Mouse (Mus musculus): ENCODE results near the gene Vmn1r176. TPM values are rescaled to one million over a fixed set of nuclear protein-coding genes. Genes with fewer than 3 reads are reported as not detected.

The Vmn1r176 gene
- not detected for polyA plus RNA-seq (2017; shearing (Covaris generic))

GRCm38 (mm10) chr7:23837272-23837671 is at the start of gene Vmn1r176:
TSS of gene Vmn1r176 (minus strand) at chr7:23837372.

GRCm38 (mm10) chr7:23866349-23866748 is 29.2 kb upstream of the Vmn1r176 start, which contains the start of gene Vmn1r177:
TSS of gene Vmn1r177 (minus strand) at chr7:23866449.

GRCm38 (mm10) chr7:23810543-23810942 is 26.6 kb downstream of the Vmn1r176 start, which contains the start of gene Vmn1r175:
TSS of gene Vmn1r175 (minus strand) at chr7:23810643.

Other genes starting within 250 kb of the Vmn1r176 start
- not detected for gene Vmn1r170, start 231.2 kb downstream of the Vmn1r176 start, polyA plus RNA-seq (2017; shearing (Covaris generic))
- gene Vmn1r171, start 206.7 kb downstream of the Vmn1r176 start, polyA plus RNA-seq (2017; shearing (Covaris generic)), result not detected
- not detected for gene Vmn1r172, start 179.1 kb downstream of the Vmn1r176 start, polyA plus RNA-seq (2017; shearing (Covaris generic))
- not detected for gene Vmn1r173, start 136.7 kb downstream of the Vmn1r176 start, polyA plus RNA-seq (2017; shearing (Covaris generic))
- under 1 TPM in 1 of 2 experiments, not detected in 1; 0.15 TPM for gene Vmn1r174, start 85.1 kb downstream of the Vmn1r176 start, polyA plus RNA-seq (2017; shearing (Covaris generic))
- not detected for gene Vmn1r175, start 26.7 kb downstream of the Vmn1r176 start, polyA plus RNA-seq (2017; shearing (Covaris generic))
- not detected for gene Vmn1r177, start 29.1 kb upstream of the Vmn1r176 start, polyA plus RNA-seq (2017; shearing (Covaris generic))
- gene Vmn1r178, start 54.6 kb upstream of the Vmn1r176 start, polyA plus RNA-seq (2017; shearing (Covaris generic)), result not detected
- under 1 TPM in 1 of 2 experiments, not detected in 1; 0.09 TPM for gene Vmn1r179, start 89.6 kb upstream of the Vmn1r176 start, polyA plus RNA-seq (2017; shearing (Covaris generic))
- not detected for gene Vmn1r180, start 113.3 kb upstream of the Vmn1r176 start, polyA plus RNA-seq (2017; shearing (Covaris generic))
- gene Vmn1r181, start 137.2 kb upstream of the Vmn1r176 start, polyA plus RNA-seq (2017; shearing (Covaris generic)), result not detected
- gene V1rd19, start 164.3 kb upstream of the Vmn1r176 start, polyA plus RNA-seq (2017; shearing (Covaris generic)), result not detected
- under 1 TPM in 1 of 2 experiments, not detected in 1; 0.06 TPM for gene Vmn1r183, start 215.9 kb upstream of the Vmn1r176 start, polyA plus RNA-seq (2017; shearing (Covaris generic))
- gene Zfp180, start 244.6 kb upstream of the Vmn1r176 start, polyA plus RNA-seq (2017; shearing (Covaris generic)), result 10 to 100 TPM; 19.4 to 25.0 TPM

All from activated CD4-positive, CD25-positive, alpha-beta regulatory T cell (primary cell).